Mouse (Mus musculus) forebrain, embryonic 16.5 days (tissue): ENCODE results near the gene Rgmb. TPM values are rescaled to one million over a fixed set of nuclear protein-coding genes. Genes with fewer than 3 reads are reported as not detected.

ENCODE experiments used
- ATAC-seq: fragments of 200-750 bp; cut with Nextera tagmentation; 2 replicates; pipeline ENCODE4 v1.8.0; 2017; ENCODE audit warnings: mild to moderate bottlenecking, moderate library complexity
- H3K27ac ChIP-seq: fragments of 300-500 bp; sonication (generic); 2 replicates; pipeline ENCODE4 v1.5.1; 2014; ENCODE audit warnings: low read length, control low read depth
- H3K27me3 ChIP-seq: fragments of 300-500 bp; sonication (generic); replicated peaks from 2 replicates; pipeline ENCODE4 v1.6.1; 2014; ENCODE audit warnings: low read length; ENCODE audit not compliant: control insufficient read depth, insufficient read depth
- H3K36me3 ChIP-seq: fragments of 300-500 bp; sonication (generic); 2 replicates; pipeline ENCODE4 v1.6.1; 2014; ENCODE audit not compliant: control insufficient read depth, insufficient read depth
- H3K4me1 ChIP-seq: fragments of 300-500 bp; sonication (generic); replicated peaks from 2 replicates; pipeline ENCODE4 v1.6.1; 2014; ENCODE audit warnings: low read length; ENCODE audit not compliant: control insufficient read depth, insufficient read depth
- H3K4me2 ChIP-seq: fragments of 300-500 bp; sonication (generic); 2 replicates; pipeline ENCODE4 v1.6.1; 2014; ENCODE audit warnings: mild to moderate bottlenecking, low read length, control low read depth
- H3K4me3 ChIP-seq: fragments of 300-500 bp; sonication (generic); replicated peaks from 2 replicates; pipeline ENCODE4 v1.5.1; 2014; ENCODE audit warnings: mild to moderate bottlenecking, low read length, control low read depth
- H3K9ac ChIP-seq: fragments of 300-500 bp; sonication (generic); replicated peaks from 2 replicates; pipeline ENCODE4 v1.6.1; 2014; ENCODE audit warnings: low read depth, low read length, control low read depth
- H3K9me3 ChIP-seq: fragments of 300-500 bp; sonication (generic); 2 replicates; pipeline ENCODE4 v1.6.1; 2016; ENCODE audit warnings: low read length; ENCODE audit not compliant: control insufficient read depth
- WGBS: fragments of 180-500 bp; shearing (Covaris S2); extraction: QIAGEN DNeasy Blood & Tissue Kit; methylation state at CpG from one replicate; pipeline ENCODE4 v1.1.7; 2014; 5-methylcytosine and 5-hydroxymethylcytosine counted together
- polyA plus RNA-seq: library from polyadenylated mRNA; unstranded; fragments of >200 nt; fragmentation: Nextera tagmentation; extraction: Ambion mirVana; gene quantifications from 2 replicates; pipeline ENCODE4 v1.2.1, GENCODE M21; 2015

Gene Rgmb
- polyA plus RNA-seq, 1 experiment from 2014 or later = 43.0 TPM

- 50% methylated on average over 15 of the region's 15 CpGs for WGBS
- peaks cover 14% of the 10 kb centered on the region for H3K4me1 ChIP-seq
- H3K36me3 ChIP-seq = peaks cover 15% of the 10 kb centered on the region
- no peak overlapping the region for H3K4me3 ChIP-seq
- peak; percentile 49 for ATAC-seq
- H3K9me3 ChIP-seq = no peaks in the 10 kb centered on the region
- H3K4me2 ChIP-seq = no peak overlapping the region
- H3K9ac ChIP-seq = no peak overlapping the region
- no peak overlapping the region for H3K27ac ChIP-seq
- H3K27me3 ChIP-seq = no peaks in the 10 kb centered on the region
Measured at GRCm38 (mm10) chr17:15804008-15804812, 26.6 kb downstream of the Rgmb start.

- 80% methylated on average over 3 of the region's 3 CpGs for WGBS
- no peak for ATAC-seq
- Histone ChIP-seq H3K4me1 (no peaks in the 10 kb centered on the region), H3K4me2 (no peak overlapping the region), H3K36me3 (peaks cover 4% of the 10 kb centered on the region; the same call in 1 of the 2 replicates), H3K9ac (no peak overlapping the region), H3K4me3 (no peak overlapping the region), H3K9me3 (no peaks in the 10 kb centered on the region), H3K27ac (no peak overlapping the region), H3K27me3 (no peaks in the 10 kb centered on the region)
Measured at GRCm38 (mm10) chr17:15799195-15799793, 31.5 kb downstream of the Rgmb start.

DNA sequence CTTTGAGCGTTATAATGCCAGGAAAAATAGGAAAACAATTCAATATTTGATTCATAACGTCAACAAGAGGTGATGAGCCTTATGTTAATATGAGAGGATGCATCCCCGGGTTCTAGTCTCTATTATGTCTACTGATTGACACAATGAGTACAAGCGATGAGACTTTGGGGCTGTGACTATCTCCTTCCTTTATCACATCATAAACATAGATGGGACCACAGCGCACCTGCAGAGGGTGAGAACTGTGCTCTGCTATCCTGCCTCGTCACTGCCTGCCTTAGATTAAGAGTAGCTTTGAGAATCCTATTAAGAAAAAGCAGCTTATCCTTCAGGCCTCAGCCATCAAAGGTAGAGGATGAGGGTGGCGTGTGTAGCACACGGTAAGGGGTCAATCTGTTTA, 40.1 kb downstream of the Rgmb start:
- Histone ChIP-seq H3K36me3 (no peaks in the 10 kb centered on the region), H3K9ac (no peak overlapping the region), H3K27me3 (no peaks in the 10 kb centered on the region), H3K4me2 (no peak overlapping the region), H3K9me3 (no peaks in the 10 kb centered on the region), H3K4me3 (no peak overlapping the region), H3K27ac (no peak overlapping the region), H3K4me1 (no peaks in the 10 kb centered on the region)
- WGBS = 86% methylated on average over 8 of the region's 8 CpGs
- no peak for ATAC-seq

DNA sequence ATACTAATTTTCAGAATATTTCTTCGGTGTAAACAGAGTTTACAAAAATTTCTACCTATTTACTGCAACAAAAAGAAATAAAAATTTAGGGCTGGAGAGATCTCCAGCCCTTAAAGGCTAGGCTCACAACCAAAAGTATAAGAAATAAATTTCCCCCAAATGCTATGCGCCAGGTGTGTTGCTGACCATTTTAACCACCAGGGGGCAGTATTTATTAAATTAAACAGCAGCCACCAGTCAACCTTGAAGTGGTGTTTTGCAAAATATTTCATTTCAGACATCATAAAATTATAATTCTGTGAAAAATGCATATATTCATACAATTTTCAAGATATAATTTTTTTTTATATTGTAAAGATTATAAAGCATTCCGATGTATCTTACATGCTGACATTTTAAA, 43.8 kb downstream of the Rgmb start:
- whole genome bisulfite sequencing = 38% methylated on average over 3 of the region's 3 CpGs
- peak; percentile 57; the same call in 1 of the 2 replicates for ATAC-seq
- Histone ChIP-seq H3K9ac (no peak overlapping the region), H3K4me2 (no peak overlapping the region), H3K27ac (no peak overlapping the region), H3K4me3 (no peak overlapping the region), H3K36me3 (no peaks in the 10 kb centered on the region), H3K9me3 (no peaks in the 10 kb centered on the region), H3K27me3 (no peaks in the 10 kb centered on the region), H3K4me1 (no peaks in the 10 kb centered on the region)

DNA sequence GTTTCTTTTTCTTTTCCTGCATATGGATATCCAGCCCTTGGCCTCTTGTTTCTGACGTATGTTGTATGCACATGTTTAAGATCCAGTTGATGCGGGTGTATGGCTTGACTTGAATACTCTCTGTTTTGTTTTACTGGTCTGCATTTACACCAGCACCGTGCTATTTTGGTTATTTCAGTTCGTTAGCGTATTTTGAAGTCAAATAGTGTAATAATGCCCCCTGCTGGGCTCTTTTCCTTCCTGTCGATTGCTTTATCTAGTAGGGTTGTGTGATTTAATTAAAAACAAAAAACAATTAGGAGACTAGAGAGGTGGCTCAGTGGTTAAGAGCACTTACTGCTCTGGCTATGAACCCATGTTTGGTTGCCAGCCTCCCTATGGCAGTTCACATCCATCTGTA, 52.9 kb downstream of the Rgmb start:
- ATAC-seq = peak; percentile 18; the same call in 1 of the 2 replicates
- 48% methylated on average over 6 of the region's 6 CpGs for WGBS
- no peak overlapping the region for H3K4me3 ChIP-seq
- H3K4me2 ChIP-seq = no peak overlapping the region
- no peaks in the 10 kb centered on the region for H3K27me3 ChIP-seq
- no peaks in the 10 kb centered on the region for H3K9me3 ChIP-seq
- no peak overlapping the region for H3K27ac ChIP-seq
- H3K9ac ChIP-seq = no peak overlapping the region
- no peaks in the 10 kb centered on the region for H3K36me3 ChIP-seq
- H3K4me1 ChIP-seq = no peaks in the 10 kb centered on the region

DNA sequence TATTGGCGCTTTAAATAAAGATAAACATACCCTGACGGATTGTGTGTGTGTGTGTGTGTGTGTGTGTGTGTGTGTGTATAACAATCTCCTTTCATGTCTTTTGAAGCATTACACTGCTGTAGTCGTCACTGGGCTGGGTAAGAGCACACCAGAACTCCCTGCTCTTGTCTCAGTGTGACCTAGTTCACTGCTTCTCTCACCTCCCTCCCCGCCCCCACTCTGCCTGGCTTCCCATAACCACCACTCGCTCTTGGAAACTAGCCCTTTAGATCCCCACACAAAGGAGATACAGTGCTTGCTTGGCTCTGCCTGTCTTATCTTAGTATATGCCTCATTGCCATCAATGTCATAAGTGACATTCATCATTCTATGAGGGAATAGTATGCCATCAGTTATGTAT, 54.5 kb downstream of the Rgmb start:
- H3K27ac ChIP-seq = no peak overlapping the region
- no peak overlapping the region for H3K4me3 ChIP-seq
- no peak overlapping the region for H3K9ac ChIP-seq
- WGBS = 78% methylated on average over 5 of the region's 5 CpGs
- no peak for ATAC-seq
- no peaks in the 10 kb centered on the region for H3K4me1 ChIP-seq
- no peaks in the 10 kb centered on the region for H3K9me3 ChIP-seq
- H3K27me3 ChIP-seq = no peaks in the 10 kb centered on the region
- H3K36me3 ChIP-seq = no peaks in the 10 kb centered on the region
- H3K4me2 ChIP-seq = no peak overlapping the region

- WGBS = 76% methylated on average over 5 of the region's 5 CpGs
- peaks cover 13% of the 10 kb centered on the region for H3K36me3 ChIP-seq
- no peak for ATAC-seq
- no peak overlapping the region for H3K27ac ChIP-seq
- H3K27me3 ChIP-seq = no peaks in the 10 kb centered on the region
- H3K4me2 ChIP-seq = no peak overlapping the region
- no peaks in the 10 kb centered on the region for H3K4me1 ChIP-seq
- H3K9me3 ChIP-seq = no peaks in the 10 kb centered on the region
- H3K9ac ChIP-seq = no peak overlapping the region
- H3K4me3 ChIP-seq = no peak overlapping the region
Measured at GRCm38 (mm10) chr17:15774565-15775215, 56.1 kb downstream of the Rgmb start.

DNA sequence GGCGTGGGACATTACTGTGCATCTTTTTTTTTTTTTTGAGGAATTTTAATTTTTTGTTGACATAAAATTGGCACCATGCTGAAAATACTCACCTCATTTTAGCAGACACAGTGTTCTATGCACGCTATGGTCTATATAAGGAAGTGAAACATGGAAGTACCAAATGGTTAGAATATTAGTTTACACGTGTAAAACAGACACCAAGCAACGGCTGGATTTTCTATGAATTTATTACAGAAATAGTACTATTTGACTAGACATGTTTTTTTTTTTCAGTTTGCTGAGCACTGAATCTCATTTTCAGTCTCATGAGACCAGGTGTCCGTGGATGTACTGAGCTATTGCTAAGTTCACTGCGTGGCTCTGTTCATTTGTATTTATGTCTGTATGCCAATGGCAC, 56.9 kb downstream of the Rgmb start:
- Histone ChIP-seq H3K4me1 (no peaks in the 10 kb centered on the region), H3K9ac (no peak overlapping the region), H3K4me2 (no peak overlapping the region), H3K27me3 (no peaks in the 10 kb centered on the region), H3K36me3 (peaks cover 19% of the 10 kb centered on the region), H3K27ac (no peak overlapping the region), H3K9me3 (no peaks in the 10 kb centered on the region), H3K4me3 (no peak overlapping the region)
- no peak for ATAC-seq
- 84% methylated on average over 6 of the region's 6 CpGs for WGBS

DNA sequence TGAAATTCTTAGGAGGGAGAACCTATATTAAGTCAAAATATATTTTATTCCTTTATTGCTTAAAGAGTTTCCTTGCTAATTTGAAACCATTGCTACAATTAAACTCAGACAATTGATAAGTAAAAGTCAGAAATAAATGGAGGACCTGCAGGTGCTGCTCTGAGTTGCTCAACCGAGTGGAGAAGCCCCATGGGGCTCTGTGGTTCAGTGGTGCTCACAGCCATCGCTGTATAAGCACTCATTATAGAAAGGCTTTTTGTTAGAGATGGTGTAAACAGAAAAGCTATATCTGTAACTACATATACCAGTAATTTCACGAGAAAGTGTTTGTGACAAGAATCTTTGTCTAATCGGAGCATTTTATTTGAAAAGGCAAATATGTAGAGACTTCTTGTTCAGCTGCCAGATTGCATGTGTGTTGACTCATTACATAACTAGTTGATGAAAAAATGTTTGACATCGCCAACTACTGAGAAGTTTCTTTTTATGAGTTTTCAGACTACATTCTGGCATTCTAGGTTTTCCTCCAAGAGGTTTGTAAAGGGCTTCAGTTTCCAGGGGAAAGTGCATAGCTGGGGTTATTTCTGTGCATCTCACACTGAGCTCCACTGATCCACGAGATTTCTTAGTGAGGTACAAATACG, 61.6 kb downstream of the Rgmb start:
- 80% methylated on average over 7 of the region's 7 CpGs for WGBS
- Histone ChIP-seq H3K9ac (no peak overlapping the region), H3K4me3 (no peak overlapping the region), H3K4me1 (no peaks in the 10 kb centered on the region), H3K9me3 (no peaks in the 10 kb centered on the region), H3K4me2 (no peak overlapping the region), H3K36me3 (peaks cover 34% of the 10 kb centered on the region), H3K27me3 (no peaks in the 10 kb centered on the region), H3K27ac (no peak overlapping the region)
- no peak for ATAC-seq
